Mouse (Mus musculus) cerebellum, postnatal 10 days (tissue): ENCODE results near the gene Gpkow.
A peak's percentile ranks its signal among the peaks of the same experiment; 100 is the strongest.

Experiments used
- DNase-seq, 2 experiments: peaks; one replicate each; pipeline ENCODE4 v3.0.0; 2021; ENCODE audit warnings: mixed read lengths in 2 of 2

Gene Gpkow

DNA sequence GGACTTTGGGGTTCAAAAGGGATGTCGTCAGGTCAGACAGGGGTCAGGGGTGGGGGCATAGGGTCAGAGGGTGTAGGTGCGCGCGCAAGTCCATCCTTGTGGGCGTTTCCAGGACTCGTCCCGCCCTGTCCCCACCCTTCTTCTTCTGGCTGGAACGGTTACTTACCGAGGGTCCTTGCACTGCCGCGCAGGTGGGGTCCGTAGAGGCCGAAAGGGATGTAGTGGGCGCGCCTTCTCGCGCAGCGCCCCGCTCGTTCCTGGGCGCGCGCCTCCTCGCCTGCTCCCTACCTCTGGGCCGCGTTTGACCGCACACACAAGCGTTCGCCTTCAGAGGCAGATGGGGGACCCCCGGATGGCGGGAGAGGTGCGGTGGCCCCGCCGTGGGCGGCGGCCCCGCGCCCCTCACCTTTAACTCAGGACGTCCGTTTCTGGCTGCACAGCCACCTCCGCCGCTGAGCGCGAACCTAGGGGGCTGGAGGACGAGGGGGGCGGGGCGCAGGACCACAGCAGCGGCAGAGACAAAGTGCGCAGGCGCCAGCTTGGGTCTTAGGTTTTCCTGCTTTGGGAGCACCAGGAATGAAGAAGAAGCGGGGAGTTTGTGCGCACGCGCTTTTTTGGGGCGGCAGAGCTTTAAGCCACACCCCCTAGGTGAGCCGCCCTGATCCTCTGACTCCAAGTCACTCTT lies 53.6 kb downstream of the Gpkow start, which contains the start of gene Ccdc120:
Gene Ccdc120 (minus strand): TSS at position 474 of the 685 bp plus-strand sequence.
- DNase-seq = peak; percentile 86 to 93

DNA sequence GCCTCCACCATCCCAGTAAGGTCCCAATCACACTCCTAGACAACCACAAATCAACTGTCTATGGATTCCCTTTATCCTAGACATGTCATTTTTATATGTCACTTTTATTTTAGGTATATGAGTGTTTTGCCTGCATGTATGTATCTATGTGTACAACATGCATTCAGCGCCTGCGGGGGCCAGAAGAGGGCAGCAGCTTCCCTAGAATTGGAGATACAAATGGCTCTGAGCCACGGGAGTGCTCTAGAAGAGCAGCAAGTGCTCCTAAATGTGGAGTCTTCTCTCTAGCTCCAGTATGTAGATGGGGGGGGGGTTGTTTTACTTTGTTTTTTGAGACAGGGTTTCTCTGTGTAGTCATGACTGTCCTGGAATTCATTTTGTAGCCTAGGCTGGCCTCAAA lies 56.7 kb downstream of the Gpkow start:
- DNase-seq = peak in 1 of 2 experiments; percentile 59
